Mouse (Mus musculus): ENCODE measurements around the gene Vmn1r112.
"Not testable (repeated sequence)": the region's sequence is repeated elsewhere in the genome, so short reads cannot be mapped to it uniquely, and the experiment has no call there.

Gene Vmn1r112

GRCm38 (mm10) chr7:20770885-20771284 lies at the start of gene Vmn1r112:
Gene Vmn1r112, plus strand, starts transcription at chr7:20771185.
- DNase-seq (ENCODE audit: low spot score in 2 of 2), result not testable (repeated sequence)

GRCm38 (mm10) chr7:20730524-20730923 lies 40.5 kb upstream of the Vmn1r112 start, which contains the start of gene Gm10668:
Gene Gm10668, minus strand, starts transcription at chr7:20730624.
- not testable (repeated sequence) for DNase-seq (ENCODE audit: low spot score in 2 of 2)

- not testable (repeated sequence) for DNase-seq (ENCODE audit: low spot score in 2 of 2)
Observed at GRCm38 (mm10) chr7:20786985-20787384, 16.0 kb downstream of the Vmn1r112 start, which contains the start of gene Vmn1r113. Gene Vmn1r113, plus strand, starts transcription at chr7:20787285.

GRCm38 (mm10) chr7:20812086-20812485 lies 41.1 kb downstream of the Vmn1r112 start, which contains the start of gene Vmn1r114:
Gene Vmn1r114, minus strand, starts transcription at chr7:20812186.
- not testable (repeated sequence) for DNase-seq (ENCODE audit: low spot score in 2 of 2)
